Mouse (Mus musculus) right cerebral cortex, postnatal 4 days (tissue): ENCODE results near the gene Dot1l.
A peak's percentile ranks its signal among the peaks of the same experiment; 100 is the strongest.

Source experiments
- DNase-seq: peaks from one replicate; pipeline ENCODE4 v3.0.0-alpha.2; 2022

Dot1l gene

GRCm38 (mm10) chr10:80754594-80755290 lies at the start of gene Dot1l:
Gene Dot1l, plus strand, starts transcription at chr10:80755206.
- DNase-seq = peak; percentile 99

- DNase-seq = no peak
Observed at GRCm38 (mm10) chr10:80705479-80705878, 49.5 kb upstream of the Dot1l start.

- no peak for DNase-seq
Observed at GRCm38 (mm10) chr10:80710834-80711233, 44.2 kb upstream of the Dot1l start.

- no peak for DNase-seq
Observed at GRCm38 (mm10) chr10:80717281-80717680, 37.7 kb upstream of the Dot1l start.

- no peak for DNase-seq
Observed at GRCm38 (mm10) chr10:80727369-80728127, 27.5 kb upstream of the Dot1l start.

GRCm38 (mm10) chr10:80732611-80733101 lies 22.4 kb upstream of the Dot1l start:
- no peak for DNase-seq

GRCm38 (mm10) chr10:80736731-80737130 lies 18.3 kb upstream of the Dot1l start:
- no peak for DNase-seq

GRCm38 (mm10) chr10:80738657-80739056 lies 16.3 kb upstream of the Dot1l start:
- DNase-seq = no peak

- DNase-seq = no peak
Observed at GRCm38 (mm10) chr10:80741146-80741545, 13.9 kb upstream of the Dot1l start.

GRCm38 (mm10) chr10:80741634-80742179 lies 13.3 kb upstream of the Dot1l start:
- DNase-seq = peak; percentile 35

GRCm38 (mm10) chr10:80742180-80742978 lies 12.6 kb upstream of the Dot1l start, which contains the start of gene Ap3d1:
Gene Ap3d1, minus strand, starts transcription at chr10:80742264.
- DNase-seq = peak; percentile 93

- DNase-seq = no peak
Observed at GRCm38 (mm10) chr10:80744262-80744661, 10.7 kb upstream of the Dot1l start.

GRCm38 (mm10) chr10:80747410-80747809 lies 7.6 kb upstream of the Dot1l start:
- DNase-seq = peak; percentile 80

- DNase-seq = no peak
Observed at GRCm38 (mm10) chr10:80748609-80749008, 6.4 kb upstream of the Dot1l start.

GRCm38 (mm10) chr10:80751188-80751832 lies 3.7 kb upstream of the Dot1l start:
- no peak for DNase-seq

GRCm38 (mm10) chr10:80752079-80752625 lies 2.9 kb upstream of the Dot1l start:
- peak; percentile 62 for DNase-seq

- no peak for DNase-seq
Observed at GRCm38 (mm10) chr10:80755291-80756015, 447 bp downstream of the Dot1l start.

- no peak for DNase-seq
Observed at GRCm38 (mm10) chr10:80756099-80756498, 1.1 kb downstream of the Dot1l start.

GRCm38 (mm10) chr10:80756509-80756908 lies 1.5 kb downstream of the Dot1l start:
- DNase-seq = no peak

- no peak for DNase-seq
Observed at GRCm38 (mm10) chr10:80756967-80757366, 2.0 kb downstream of the Dot1l start.

GRCm38 (mm10) chr10:80757717-80758116 lies 2.7 kb downstream of the Dot1l start:
- peak; percentile 46 for DNase-seq
